Mouse (Mus musculus) layer of hippocampus, postnatal 25 days (tissue): ENCODE results near the gene Fbxl8. TPM values are rescaled to one million over a fixed set of nuclear protein-coding genes. Genes with fewer than 3 reads are reported as not detected.
"Not testable (repeated sequence)": the region's sequence is repeated elsewhere in the genome, so short reads cannot be mapped to it uniquely, and the experiment has no call there.

Source experiments
- DNase-seq, 2 experiments: peaks; one replicate each; pipeline ENCODE4 v3.0.0; 2022; ENCODE audit warnings: mixed read lengths in 2 of 2, low spot score in 1 of 2; ENCODE audit errors: extremely low spot score in 1 of 2
- total RNA-seq, 2 experiments: library from RNA; stranded (reverse); gene quantifications; 2 replicates each; pipeline ENCODE4 v1.2.3; 2021

The Fbxl8 gene
- total RNA-seq, 2 experiments from 2014 or later = 0.69 to 0.94 TPM

DNA sequence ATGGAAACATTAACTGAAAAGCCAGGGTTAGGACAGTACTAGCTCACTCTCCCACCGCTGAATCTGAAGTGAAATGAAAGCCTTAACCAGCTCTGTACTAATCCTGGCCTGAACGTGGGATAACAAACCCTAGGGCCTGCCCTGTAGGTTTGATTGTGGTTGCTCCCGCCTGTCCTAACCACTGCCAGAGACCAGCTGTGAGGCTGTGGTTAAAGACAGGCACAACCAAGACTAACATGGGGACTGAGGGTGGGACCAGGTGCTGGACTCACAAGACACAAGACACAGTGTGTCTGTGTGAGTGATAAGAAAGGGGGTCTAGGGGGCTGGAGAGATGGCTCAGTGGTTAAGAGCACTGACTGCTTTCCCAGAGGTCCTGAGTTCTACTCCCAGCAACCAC is 16.1 kb downstream of the Fbxl8 start:
- DNase-seq = no peak

DNA sequence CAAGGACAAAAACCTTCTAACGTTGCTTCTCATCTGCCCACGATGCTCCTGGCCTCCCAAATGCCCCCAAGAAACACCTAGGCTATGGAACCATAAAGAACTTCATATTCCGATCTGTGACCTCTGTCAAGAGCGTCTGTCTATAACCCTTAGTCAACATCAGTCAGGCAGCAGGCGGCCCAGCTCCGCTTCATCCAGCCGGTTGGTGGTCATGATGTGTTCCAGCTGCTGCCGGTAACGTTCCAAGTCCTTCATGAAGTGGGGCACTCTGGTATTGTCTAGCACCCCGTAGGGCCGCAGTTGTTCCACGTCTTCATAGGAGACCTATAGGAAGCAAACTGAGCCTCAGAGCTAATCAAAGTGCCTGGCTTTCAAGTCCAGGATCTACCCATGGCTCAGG is 17.4 kb downstream of the Fbxl8 start:
- no peak for DNase-seq

- no peak for DNase-seq
Measured at GRCm38 (mm10) chr8:105282239-105282638, 17.8 kb downstream of the Fbxl8 start.

GRCm38 (mm10) chr8:105283074-105283473 is 18.6 kb downstream of the Fbxl8 start:
- DNase-seq = peak in 1 of 2 experiments; percentile 56

- DNase-seq = no peak
Measured at GRCm38 (mm10) chr8:105285514-105285913, 21.1 kb downstream of the Fbxl8 start.

DNA sequence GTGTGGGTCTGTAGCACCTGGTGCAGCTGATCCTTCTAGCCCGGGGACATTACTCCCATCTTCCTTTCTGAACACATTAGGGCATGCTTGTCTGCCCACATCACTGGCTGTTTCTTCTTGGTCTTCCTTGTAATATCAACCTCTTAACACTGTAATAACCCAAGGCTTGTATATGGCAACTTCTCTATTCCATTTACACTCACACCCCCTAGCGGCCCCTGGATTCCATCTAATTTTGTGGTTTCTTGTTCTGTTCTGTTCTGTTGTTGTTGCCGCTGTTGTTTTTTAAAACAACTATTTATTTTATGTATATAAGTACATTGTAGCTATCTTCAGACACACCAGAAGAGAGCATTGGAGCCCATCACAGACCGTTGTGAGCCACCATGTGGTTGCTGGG is 22.5 kb downstream of the Fbxl8 start:
- no peak for DNase-seq

DNA sequence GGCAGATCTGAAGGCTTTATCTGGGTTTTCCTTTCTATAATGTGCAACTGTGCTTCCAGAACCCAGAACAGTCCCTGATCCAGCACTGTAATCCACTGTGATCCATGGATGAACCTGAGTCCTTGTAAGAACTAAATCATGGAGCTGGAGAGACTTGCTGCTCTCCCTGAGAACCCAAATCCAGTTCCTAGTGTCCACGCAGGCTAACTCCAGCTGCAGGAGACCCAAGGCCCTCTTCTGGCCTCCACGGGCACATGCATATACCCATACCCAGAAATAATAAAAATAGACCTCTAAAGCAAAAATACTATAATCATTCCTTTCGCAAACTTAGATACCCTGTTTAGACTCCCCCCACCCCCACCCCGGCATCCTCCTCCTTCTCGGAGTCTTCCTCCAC is 23.8 kb downstream of the Fbxl8 start:
- no peak for DNase-seq

DNA sequence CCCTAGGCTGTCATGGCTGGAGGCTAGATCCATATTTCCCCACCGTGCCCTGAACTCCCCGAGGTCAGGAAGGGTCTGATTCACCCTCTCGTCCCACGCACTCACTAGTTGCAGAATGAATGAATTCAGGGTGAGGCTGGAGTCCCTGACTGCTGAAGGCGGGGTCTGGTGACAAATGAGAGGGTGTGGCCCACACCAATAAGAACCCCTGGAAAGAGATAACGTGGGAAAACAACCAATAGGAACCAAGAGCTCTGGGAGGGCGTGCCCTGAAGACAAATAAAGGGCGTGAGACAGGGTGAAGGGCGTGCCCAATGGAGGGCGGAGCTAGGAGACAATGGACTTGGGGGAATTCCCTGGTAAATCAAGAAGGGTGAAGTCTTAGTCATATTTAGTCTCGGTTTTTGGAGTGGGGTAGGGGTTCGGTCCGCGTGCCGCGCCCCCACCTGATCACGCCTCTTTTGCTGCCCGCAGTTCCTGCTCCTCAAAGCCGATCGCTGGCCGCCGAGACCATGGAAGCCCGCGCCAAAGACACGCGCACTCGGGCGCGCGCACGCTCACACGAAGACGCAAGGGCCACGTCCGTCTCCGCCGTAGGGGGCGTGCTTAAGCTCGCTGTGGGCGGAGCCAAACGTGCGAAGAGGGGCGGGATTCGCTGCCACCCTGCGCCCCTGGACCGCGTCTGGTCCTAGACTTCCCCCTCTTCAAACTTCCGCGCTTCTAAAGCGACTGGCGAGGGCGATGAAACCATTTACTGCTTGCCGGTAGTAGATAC is 24.7 kb downstream of the Fbxl8 start:
- DNase-seq = peak; percentile 88 to 91

DNA sequence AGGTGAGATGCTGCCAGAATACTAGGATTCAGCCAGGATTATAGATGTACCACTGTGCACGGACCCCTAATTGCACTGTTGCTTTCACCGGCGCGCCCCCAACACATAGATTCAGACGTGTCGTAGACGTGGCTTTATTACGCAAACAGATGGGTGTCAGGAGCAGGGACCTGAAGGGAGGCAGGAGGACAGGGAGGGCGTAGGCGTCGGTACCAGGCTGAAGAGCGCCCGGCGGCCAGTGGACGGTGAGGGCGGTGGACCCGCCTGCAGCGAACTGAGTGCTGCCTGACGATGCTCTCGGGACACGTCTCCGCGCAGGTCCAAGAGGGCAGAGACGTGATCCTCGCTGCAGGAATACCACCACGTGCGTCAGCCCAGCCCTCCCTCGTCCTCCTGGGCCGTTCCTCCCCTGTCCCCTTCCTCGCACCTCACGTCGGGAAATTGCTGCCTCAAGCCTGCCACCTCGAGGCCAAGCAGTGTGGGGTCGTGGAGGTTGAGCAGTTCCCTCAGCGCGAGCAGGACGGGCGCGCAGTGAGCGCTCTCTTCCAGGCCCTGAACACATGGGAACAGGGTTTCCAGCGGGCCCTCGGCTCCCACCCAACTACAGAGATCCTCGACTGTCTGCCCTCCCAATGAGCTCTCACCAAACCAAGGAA is 25.5 kb downstream of the Fbxl8 start, which contains the start of gene 4931428F04Rik:
Gene 4931428F04Rik (minus strand): TSS at position 60 of the 656 bp plus-strand sequence.
- DNase-seq = peak in 1 of 2 experiments; percentile 34

GRCm38 (mm10) chr8:105290554-105291314 is 26.3 kb downstream of the Fbxl8 start:
- peak in 1 of 2 experiments; percentile 93 for DNase-seq

GRCm38 (mm10) chr8:105291364-105291763 is 26.9 kb downstream of the Fbxl8 start:
- DNase-seq = not testable (repeated sequence)

DNA sequence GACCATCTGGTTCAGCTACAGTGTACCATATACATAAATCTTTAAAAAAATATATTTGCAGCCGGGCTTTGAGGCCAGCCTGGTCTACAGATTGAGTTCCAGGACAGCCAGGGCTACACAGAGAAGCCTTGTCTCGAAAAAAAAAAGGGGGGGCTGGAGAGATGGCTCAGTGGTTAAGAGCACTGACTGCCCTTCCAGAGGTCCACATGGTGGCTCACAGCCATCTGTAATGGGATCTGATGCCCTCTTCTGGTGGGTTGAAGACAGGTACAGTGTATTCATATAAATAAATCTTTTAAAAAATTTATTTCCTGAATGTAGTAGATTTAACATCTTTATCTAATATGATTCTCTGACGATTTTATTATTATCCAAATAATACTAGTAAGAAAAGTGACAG is 27.4 kb downstream of the Fbxl8 start:
- not testable (repeated sequence) for DNase-seq

- no peak for DNase-seq
Measured at GRCm38 (mm10) chr8:105292471-105292870, 28.0 kb downstream of the Fbxl8 start.

DNA sequence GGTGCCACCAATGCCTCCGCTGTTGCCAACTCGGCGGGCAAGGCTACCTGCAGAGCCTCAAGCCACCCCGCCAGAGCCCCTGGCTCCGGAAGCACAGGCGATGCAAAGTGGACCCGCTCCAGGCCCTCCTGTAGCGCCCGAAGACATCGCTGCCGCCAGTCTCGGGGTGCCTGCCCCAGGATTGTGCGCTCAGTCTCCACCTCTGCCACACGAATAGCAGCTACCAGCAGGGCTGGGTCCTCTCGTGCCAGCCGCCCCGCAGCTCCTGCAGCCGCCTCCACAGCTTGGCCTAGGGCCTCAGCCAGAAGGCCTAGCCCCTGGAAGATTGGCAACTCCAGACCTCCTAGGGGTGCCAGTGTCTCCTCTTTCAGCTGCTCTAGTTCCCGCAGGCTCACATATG is 29.0 kb downstream of the Fbxl8 start:
- DNase-seq = no peak

DNA sequence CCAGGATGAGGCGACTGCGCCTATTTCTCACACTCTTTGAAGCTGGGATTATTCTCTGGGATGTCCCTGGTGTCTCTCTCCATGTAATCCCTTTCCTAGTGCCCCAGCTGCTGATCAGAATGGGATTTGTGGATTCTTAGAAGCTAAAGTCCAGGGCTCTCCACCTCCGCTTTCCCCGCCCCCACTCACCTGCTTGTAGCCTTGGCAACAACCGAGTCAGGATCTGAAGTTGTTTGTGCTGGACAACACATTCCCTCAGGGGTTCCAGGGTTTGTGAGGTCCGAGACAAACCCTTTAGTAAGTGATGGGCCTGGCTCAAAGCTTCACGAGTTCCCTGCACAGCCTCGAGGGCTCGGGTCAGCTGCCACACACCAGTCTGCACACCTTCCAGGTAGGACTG is 30.3 kb downstream of the Fbxl8 start:
- DNase-seq = no peak

GRCm38 (mm10) chr8:105295256-105295655 is 30.8 kb downstream of the Fbxl8 start:
- DNase-seq = no peak

DNA sequence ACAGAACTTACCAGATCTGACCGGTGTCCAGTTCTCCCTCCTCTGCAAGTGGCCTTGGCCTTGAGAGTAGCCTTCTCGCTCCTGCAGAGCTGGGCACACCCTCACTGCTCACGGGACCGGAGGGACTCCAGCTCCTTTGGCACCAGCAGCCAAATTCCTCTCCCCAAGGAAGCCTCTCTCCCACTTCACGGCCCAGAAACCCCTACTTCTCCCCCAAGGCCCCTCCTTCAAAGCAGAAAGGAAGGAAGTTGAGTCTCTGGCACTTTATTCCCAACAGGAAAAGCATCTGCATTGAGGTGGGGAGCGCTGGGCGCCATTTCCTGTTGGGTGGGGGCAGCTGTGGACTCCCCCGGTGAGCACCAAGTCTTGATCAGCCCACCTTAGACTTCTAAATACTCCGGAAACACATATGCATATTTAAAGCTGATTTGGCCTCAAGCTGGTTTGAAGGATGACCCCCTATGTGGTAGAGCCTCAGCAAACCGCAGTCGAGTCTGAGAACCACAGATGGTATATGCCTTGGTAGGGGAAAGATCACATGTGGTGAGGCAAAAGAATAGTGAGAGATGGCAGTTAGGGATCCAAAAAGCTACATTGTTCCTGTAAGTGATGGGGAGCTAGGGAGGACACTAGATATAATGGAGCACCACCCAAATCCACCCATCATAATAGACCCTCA is 31.6 kb downstream of the Fbxl8 start, which contains the start of gene Exoc3l:
Gene Exoc3l (minus strand): TSS at position 207 of the 679 bp plus-strand sequence.
- DNase-seq = no peak

GRCm38 (mm10) chr8:105297511-105298192 is 33.2 kb downstream of the Fbxl8 start, which contains the start of gene E2f4:
E2f4 (plus strand) TSS chr8:105297663.
- DNase-seq = peak; percentile 80 to 85

DNA sequence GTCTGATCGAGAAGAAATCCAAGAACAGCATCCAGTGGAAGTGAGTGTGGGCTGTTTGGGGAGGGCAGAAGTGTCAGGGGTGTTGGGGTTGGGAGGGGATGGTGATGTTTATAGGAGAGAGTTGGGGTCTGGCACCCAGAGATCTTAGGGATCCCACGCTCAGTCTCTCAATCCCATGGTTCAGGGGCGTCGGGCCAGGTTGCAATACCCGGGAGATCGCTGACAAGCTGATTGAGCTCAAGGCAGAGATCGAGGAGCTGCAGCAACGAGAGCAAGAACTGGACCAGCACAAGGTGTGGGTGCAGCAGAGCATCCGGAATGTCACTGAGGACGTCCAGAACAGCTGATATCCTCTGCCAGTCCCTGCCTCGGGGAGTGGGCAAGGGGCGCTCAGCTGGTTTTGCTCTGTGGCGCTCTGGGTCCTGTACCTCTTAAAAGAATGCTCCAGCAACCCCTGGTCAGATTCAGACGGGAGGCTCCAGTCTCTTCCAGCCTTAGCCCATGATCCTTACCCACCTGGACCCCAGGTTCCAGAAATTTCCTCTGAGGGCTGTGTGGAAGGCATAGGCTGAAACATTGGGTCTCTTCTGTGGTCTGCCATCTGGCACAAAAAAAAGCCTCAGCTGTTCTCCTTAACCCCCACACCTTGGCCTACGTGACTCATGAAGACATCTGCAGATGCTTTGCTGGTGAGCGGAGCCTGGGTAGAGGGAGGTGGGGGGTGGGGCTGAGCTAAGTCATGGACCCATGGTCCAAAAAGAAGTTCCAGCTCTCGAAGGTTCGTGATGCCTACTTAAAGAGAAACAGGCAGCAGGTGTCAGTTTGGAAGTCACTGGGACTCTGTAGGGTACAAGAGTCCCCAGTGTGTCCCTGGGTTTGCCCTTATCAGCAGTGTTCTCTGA is 34.2 kb downstream of the Fbxl8 start:
- no peak for DNase-seq
